Mouse (Mus musculus) MEL (cell line): ENCODE data around the gene Gcnt3. TPM values are rescaled to one million over a fixed set of nuclear protein-coding genes. Genes with fewer than 3 reads are reported as not detected.

ENCODE experiments used
- DNase-seq: peaks from one replicate; pipeline ENCODE4 v3.0.0; 2011; ENCODE audit warnings: low read depth, low spot score
- H3K27ac ChIP-seq: 2 replicates; pipeline ENCODE4 v1.5.1; 2012; ENCODE audit warnings: low read depth, mild to moderate bottlenecking, control low read depth, low read length, moderate library complexity; ENCODE audit not compliant: control insufficient read depth
- H3K27me3 ChIP-seq, 2 experiments: fragments of 150-350 bp in 1 of 2; sonication (generic) in 1 of 2; 2 replicates each; pipeline ENCODE4 v1.6.1; 2012; ENCODE audit warnings: low read length in 2 of 2, mild to moderate bottlenecking in 2 of 2, improper control_type of control experiment in 1 of 2, moderate library complexity in 1 of 2; ENCODE audit not compliant: insufficient read depth in 2 of 2, control insufficient read depth in 1 of 2
- H3K36me3 ChIP-seq, 2 experiments: 2 replicates each; pipeline ENCODE4 v1.6.1; 2012 to 2014; ENCODE audit warnings: low read length in 2 of 2, improper control_type of control experiment in 1 of 2, inconsistent platforms in 1 of 2, mild to moderate bottlenecking in 1 of 2; ENCODE audit not compliant: insufficient read depth in 2 of 2, control insufficient read depth in 1 of 2
- H3K4me1 ChIP-seq, 2 experiments: fragments of 150-350 bp in 1 of 2; sonication (generic) in 1 of 2; 2 replicates each; pipeline ENCODE4 v1.6.1; 2012; ENCODE audit warnings: low read length in 2 of 2, improper control_type of control experiment in 1 of 2, mild to moderate bottlenecking in 1 of 2; ENCODE audit not compliant: insufficient read depth in 2 of 2, control insufficient read depth in 1 of 2
- H3K4me3 ChIP-seq, 2 experiments: fragments of 150-350 bp in 1 of 2; sonication (generic) in 1 of 2; 2 replicates each; pipeline ENCODE4 v1.5.1; 2012; ENCODE audit warnings: low read depth in 2 of 2, low read length in 2 of 2, mild to moderate bottlenecking in 2 of 2, moderate library complexity in 2 of 2, control low read depth in 1 of 2, improper control_type of control experiment in 1 of 2; ENCODE audit not compliant: control insufficient read depth in 1 of 2, insufficient read depth in 1 of 2
- H3K79me2 ChIP-seq: 2 replicates; pipeline ENCODE4 v1.6.1; 2012; ENCODE audit warnings: mild to moderate bottlenecking, low read length, moderate library complexity; ENCODE audit not compliant: control insufficient read depth, poor library complexity, insufficient read depth
- H3K9ac ChIP-seq: 2 replicates; pipeline ENCODE4 v1.6.1; 2012; ENCODE audit warnings: low read depth, mild to moderate bottlenecking, control low read depth, low read length, moderate library complexity; ENCODE audit not compliant: control insufficient read depth, poor library complexity, severe bottlenecking
- H3K9me3 ChIP-seq: fragments of 150-350 bp; sonication (generic); replicated peaks from 2 replicates; pipeline ENCODE4 v1.6.1; 2012; ENCODE audit warnings: mild to moderate bottlenecking, low read length, improper control_type of control experiment, moderate library complexity; ENCODE audit not compliant: insufficient read depth
- BHLHE40 ChIP-seq: IDR thresholded peaks from 2 replicates; pipeline ENCODE4 v1.6.1; 2012; ENCODE audit warnings: low read depth, mild to moderate bottlenecking, inconsistent platforms, low read length, improper control_type of control experiment, borderline replicate concordance
- CHD2 ChIP-seq: IDR thresholded peaks from 2 replicates; pipeline ENCODE4 v1.6.1; 2011; ENCODE audit warnings: low read length, improper control_type of control experiment
- CTCF ChIP-seq, 3 experiments: IDR thresholded peaks in 2 of 3; conservative IDR thresholded peaks in 1 of 3; 2 replicates each; pipeline ENCODE4 v1.5.1; 2011 to 2012; ENCODE audit warnings: low read length in 3 of 3, low read depth in 2 of 3, mild to moderate bottlenecking in 2 of 3, improper control_type of control experiment in 1 of 3, inconsistent platforms in 1 of 3, mixed read lengths in 1 of 3, moderate library complexity in 1 of 3; ENCODE audit not compliant: control insufficient read depth in 1 of 3, insufficient read depth in 1 of 3, poor library complexity in 1 of 3, severe bottlenecking in 1 of 3
- E2F4 ChIP-seq: IDR thresholded peaks from 2 replicates; pipeline ENCODE4 v1.6.1; 2011; ENCODE audit warnings: low read depth, low read length, improper control_type of control experiment, borderline replicate concordance
- ETS1 ChIP-seq: IDR thresholded peaks from 2 replicates; pipeline ENCODE4 v1.6.1; 2012; ENCODE audit warnings: low read depth, mild to moderate bottlenecking, inconsistent platforms, low read length, improper control_type of control experiment, moderate library complexity
- GABPA ChIP-seq: IDR thresholded peaks from 2 replicates; pipeline ENCODE4 v1.6.1; 2012; ENCODE audit warnings: low read depth, mild to moderate bottlenecking, inconsistent platforms, low read length, improper control_type of control experiment, moderate library complexity
- HCFC1 ChIP-seq: IDR thresholded peaks from 2 replicates; pipeline ENCODE4 v1.6.1; 2012; ENCODE audit warnings: low read depth, mild to moderate bottlenecking, inconsistent platforms, low read length, improper control_type of control experiment, moderate library complexity
- JUND ChIP-seq: IDR thresholded peaks from 2 replicates; pipeline ENCODE4 v1.6.1; 2011; ENCODE audit warnings: low read depth, mild to moderate bottlenecking, improper control_type of control experiment, low read length
- KAT2A ChIP-seq: conservative IDR thresholded peaks from 2 replicates; pipeline ENCODE4 v1.6.1; 2012; ENCODE audit warnings: low read depth, low read length, improper control_type of control experiment, inconsistent platforms
- MAZ ChIP-seq: IDR thresholded peaks from 2 replicates; pipeline ENCODE4 v1.6.1; 2012; ENCODE audit warnings: low read depth, mild to moderate bottlenecking, inconsistent platforms, low read length, improper control_type of control experiment
- MEF2A ChIP-seq: IDR thresholded peaks from 2 replicates; pipeline ENCODE4 v1.6.1; 2014; ENCODE audit warnings: low read depth, mild to moderate bottlenecking, inconsistent platforms, low read length, improper control_type of control experiment; ENCODE audit not compliant: poor library complexity, insufficient replicate concordance, severe bottlenecking; ENCODE audit errors: extremely low read depth
- MXI1 ChIP-seq: IDR thresholded peaks from 2 replicates; pipeline ENCODE4 v1.6.1; 2011; ENCODE audit warnings: mild to moderate bottlenecking, low read depth, low read length, improper control_type of control experiment
- MYC ChIP-seq: IDR thresholded peaks from 2 replicates; pipeline ENCODE4 v1.6.1; 2011; ENCODE audit warnings: low read depth, mild to moderate bottlenecking, low read length, improper control_type of control experiment, moderate library complexity
- NELFE ChIP-seq: IDR thresholded peaks from 2 replicates; pipeline ENCODE4 v1.6.1; 2011; ENCODE audit warnings: low read depth, low read length, improper control_type of control experiment
- NRF1 ChIP-seq: IDR thresholded peaks from 2 replicates; pipeline ENCODE4 v1.6.1; 2014; ENCODE audit warnings: low read depth, mild to moderate bottlenecking, inconsistent platforms, low read length, improper control_type of control experiment, moderate library complexity; ENCODE audit not compliant: poor library complexity, insufficient read depth, severe bottlenecking
- POLR2AphosphoS2 ChIP-seq: IDR thresholded peaks from 2 replicates; pipeline ENCODE4 v1.6.1; 2011; ENCODE audit warnings: low read length, improper control_type of control experiment
- POLR2AphosphoS5 ChIP-seq: IDR thresholded peaks from 2 replicates; pipeline ENCODE4 v1.6.1; 2012; ENCODE audit warnings: low read depth, borderline replicate concordance, mild to moderate bottlenecking, inconsistent platforms, low read length, moderate library complexity, mixed read lengths
- RAD21 ChIP-seq: IDR thresholded peaks from 2 replicates; pipeline ENCODE4 v1.6.1; 2011; ENCODE audit warnings: mild to moderate bottlenecking, low read depth, low read length, improper control_type of control experiment
- RCOR1 ChIP-seq: IDR thresholded peaks from 2 replicates; pipeline ENCODE4 v1.6.1; 2012; ENCODE audit warnings: low read depth, mild to moderate bottlenecking, inconsistent platforms, low read length, improper control_type of control experiment
- SMC3 ChIP-seq: IDR thresholded peaks from 2 replicates; pipeline ENCODE4 v1.6.1; 2011; ENCODE audit warnings: low read depth, low read length, improper control_type of control experiment
- TAL1 ChIP-seq: IDR thresholded peaks from 2 replicates; pipeline ENCODE4 v1.6.1; 2012; ENCODE audit warnings: mild to moderate bottlenecking, inconsistent platforms, low read length, moderate library complexity, mixed read lengths
- TBP ChIP-seq: IDR thresholded peaks from 2 replicates; pipeline ENCODE4 v1.8.0; 2011; ENCODE audit warnings: low read depth, low read length, improper control_type of control experiment
- UBTF ChIP-seq: IDR thresholded peaks from 2 replicates; pipeline ENCODE4 v1.6.1; 2012; ENCODE audit warnings: low read depth, mild to moderate bottlenecking, inconsistent platforms, low read length, improper control_type of control experiment, moderate library complexity, borderline replicate concordance; ENCODE audit not compliant: insufficient read depth
- USF1 ChIP-seq: IDR thresholded peaks from 2 replicates; pipeline ENCODE4 v1.6.1; 2014; ENCODE audit warnings: low read depth, mild to moderate bottlenecking, inconsistent platforms, low read length, improper control_type of control experiment, moderate library complexity
- USF2 ChIP-seq, 2 experiments: IDR thresholded peaks; 2 replicates each; pipeline ENCODE4 v1.6.1; 2011 to 2012; ENCODE audit warnings: improper control_type of control experiment in 2 of 2, low read length in 2 of 2, borderline replicate concordance in 1 of 2, inconsistent platforms in 1 of 2, low read depth in 1 of 2, mild to moderate bottlenecking in 1 of 2; ENCODE audit not compliant: insufficient read depth in 1 of 2
- ZKSCAN1 ChIP-seq: IDR thresholded peaks from 2 replicates; pipeline ENCODE4 v1.6.1; 2012; ENCODE audit warnings: low read depth, mild to moderate bottlenecking, inconsistent platforms, low read length, improper control_type of control experiment, moderate library complexity
- ZNF384 ChIP-seq: IDR thresholded peaks from 2 replicates; pipeline ENCODE4 v1.6.1; 2012; ENCODE audit warnings: low read depth, mild to moderate bottlenecking, inconsistent platforms, low read length, improper control_type of control experiment
- polyA plus RNA-seq, 2 experiments: library from polyadenylated mRNA; stranded (reverse) in 1 of 2; unstranded in 1 of 2; fragments of >175 nt in 1 of 2; fragments of >200 nt in 1 of 2; gene quantifications; 2 replicates each; pipeline versions ENCODE4 v1.2.1 to v1.2.4; 2012; ENCODE audit warnings: low replicate concordance in 2 of 2, low read depth in 1 of 2; ENCODE audit not compliant: insufficient read length in 2 of 2, insufficient read depth in 1 of 2, missing spikeins in 1 of 2
- total RNA-seq: library from RNA; depleted of rRNA; stranded (reverse); fragments of 300-350 nt; gene quantifications from 2 replicates; pipeline ENCODE4 v1.2.3, GENCODE M21; 2012

Gene Gcnt3
- total and polyA plus RNA-seq, 3 experiments = not detected

- no peaks in the 10 kb centered on the region for H3K79me2 ChIP-seq
- no peak for TF ChIP-seq POLR2AphosphoS2
- no peak for TF ChIP-seq MAZ
- no peak for TF ChIP-seq BHLHE40
- TF ChIP-seq NRF1 = no peak
- TF ChIP-seq NELFE = no peak
- TF ChIP-seq RCOR1 = no peak
- no peak for TF ChIP-seq JUND
- no peak for TF ChIP-seq ZNF384
- TF ChIP-seq GABPA = no peak
- TF ChIP-seq TAL1 = no peak
- TF ChIP-seq KAT2A = no peak
- TF ChIP-seq SMC3 = peak; percentile 29; the same call in 1 of the 2 replicates
- TF ChIP-seq ETS1 = no peak
- TF ChIP-seq E2F4 = no peak
- TF ChIP-seq USF2 (IDR thresholded peaks at IDR 0.05; ENCODE audit: borderline replicate concordance in 1 of 2, insufficient read depth in 1 of 2, low read depth in 1 of 2, low read length in 2 of 2) = no peak
- no peak for TF ChIP-seq MYC
- no peak for TF ChIP-seq USF1
- no peak for TF ChIP-seq POLR2AphosphoS5
- TF ChIP-seq ZKSCAN1 = no peak
- TF ChIP-seq HCFC1 = no peak
- peak; percentile 49 to 66 (median 53) for TF ChIP-seq CTCF (IDR thresholded peaks at IDR 0.05 in 2 of 3, conservative IDR thresholded peaks at IDR 0.05 in 1 of 3; ENCODE audit: control insufficient read depth in 1 of 3, insufficient read depth in 1 of 3, low read depth in 2 of 3, low read length in 3 of 3, poor library complexity in 1 of 3, severe bottlenecking in 1 of 3)
- no peak for TF ChIP-seq MXI1
- TF ChIP-seq TBP = no peak
- TF ChIP-seq CHD2 = no peak
- TF ChIP-seq MEF2A = no peak
- TF ChIP-seq RAD21 = peak; percentile 45
- no peak for TF ChIP-seq UBTF
- TF ChIP-seq, all 39 proteins: peak for 3
- Histone ChIP-seq H3K27me3 (no peaks in the 10 kb centered on the region), H3K36me3 (no peaks in the 10 kb centered on the region), H3K9me3 (no peaks in the 10 kb centered on the region), H3K4me3 (no peak overlapping the region), H3K27ac (no peak overlapping the region), H3K4me1 (no peaks in the 10 kb centered on the region), H3K9ac (no peak overlapping the region)
- DNase-seq = peak; percentile 25
Measured at GRCm38 (mm10) chr9:70084107-70084506, 46.2 kb upstream of the Gcnt3 start.
